Mouse (Mus musculus): Measurements from ENCODE around the gene Fam57a. TPM values are rescaled to one million over a fixed set of nuclear protein-coding genes. Genes with fewer than 3 reads are reported as not detected.
A peak's percentile ranks its signal among the peaks of the same experiment; 100 is the strongest.

Fam57a gene
- 10 to 100 TPM; 20.2 to 22.3 TPM for total RNA-seq (2021)
- long read RNA-seq, transcript Fam57a-201 (5 exons, 2,130 nt): major isoform, 10 of 17 reads
- long read RNA-seq, partial matches to known transcripts: 0 of 17 reads
- long read RNA-seq, other reads (novel, unspliced or antisense): 5 of 17 reads

- DNase-seq (ENCODE audit: low spot score in 2 of 2): peak; percentile 84 to 87
These were observed at the start of gene Fam57a, which contains the start of gene Vps53 for GRCm38 (mm10) chr11:76179495-76180145. Gene Fam57a, plus strand, starts transcription at chr11:76179671. Gene Vps53, minus strand, starts transcription at chr11:76179647.

DNA sequence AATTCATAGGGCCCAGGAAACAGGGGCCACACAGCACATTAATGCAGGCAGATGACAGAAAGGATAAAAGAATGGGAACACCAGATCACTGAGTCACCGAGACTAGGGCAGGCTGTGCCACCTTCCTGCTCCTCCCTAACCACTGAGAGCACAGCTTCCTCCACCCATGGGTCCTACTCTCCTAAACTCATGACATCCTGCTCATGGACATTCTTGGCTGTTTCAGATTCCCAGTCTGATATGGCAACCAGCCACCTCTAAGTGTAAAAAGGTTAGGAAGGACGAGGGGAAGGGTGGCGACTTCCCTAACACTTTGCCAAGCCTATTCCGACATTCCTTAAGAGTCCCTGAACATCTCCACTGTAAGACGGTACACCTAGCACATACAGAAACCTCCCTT, 48.6 kb upstream of the Fam57a start:
- no peak for DNase-seq (ENCODE audit: low spot score in 2 of 2)

DNA sequence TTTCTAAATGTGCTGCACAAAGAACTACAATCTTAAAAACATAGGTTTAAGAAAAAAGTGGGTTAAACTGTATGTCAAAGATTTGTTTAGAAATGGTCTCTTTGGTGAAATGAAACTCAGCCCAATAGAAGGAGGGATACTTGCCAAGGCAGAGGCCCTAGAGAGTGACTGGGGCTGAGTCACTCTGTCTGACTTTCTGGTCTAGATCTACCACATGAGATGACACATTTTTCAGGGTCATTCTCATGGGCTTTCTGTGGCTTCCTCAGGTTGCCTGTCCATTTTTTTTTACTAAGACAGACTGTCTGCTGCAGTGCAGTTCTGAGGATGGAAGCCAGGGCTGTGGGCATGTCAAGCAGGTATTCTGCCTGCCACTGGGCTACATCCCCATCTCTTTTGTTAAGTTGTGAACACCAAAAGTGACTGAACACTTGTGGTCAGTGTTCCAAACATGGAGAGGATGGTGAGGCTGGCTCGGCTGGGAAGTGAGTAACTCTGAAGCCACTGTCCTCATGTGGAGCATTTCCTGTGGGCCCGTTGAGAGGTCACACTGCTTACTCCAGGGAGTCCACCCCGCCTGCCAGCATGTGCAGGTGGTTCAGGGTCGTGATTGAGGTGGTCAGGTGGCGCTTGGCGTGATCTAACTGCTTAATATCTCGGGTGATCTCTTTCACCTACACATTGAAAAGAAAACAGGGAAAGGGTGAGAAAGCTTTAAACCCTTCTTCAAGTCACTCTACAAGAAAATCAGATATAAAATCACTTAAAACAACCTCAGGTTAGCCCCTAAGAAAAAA, 43.6 kb upstream of the Fam57a start:
- no peak for DNase-seq (ENCODE audit: low spot score in 2 of 2)

- DNase-seq (ENCODE audit: low spot score in 2 of 2): no peak
These were observed 41.5 kb upstream of the Fam57a start for GRCm38 (mm10) chr11:76137996-76138395.

- no peak for DNase-seq (ENCODE audit: low spot score in 2 of 2)
These were observed 35.1 kb upstream of the Fam57a start for GRCm38 (mm10) chr11:76144386-76144785.

GRCm38 (mm10) chr11:76145169-76145568, 34.3 kb upstream of the Fam57a start:
- DNase-seq (ENCODE audit: low spot score in 2 of 2): no peak

DNA sequence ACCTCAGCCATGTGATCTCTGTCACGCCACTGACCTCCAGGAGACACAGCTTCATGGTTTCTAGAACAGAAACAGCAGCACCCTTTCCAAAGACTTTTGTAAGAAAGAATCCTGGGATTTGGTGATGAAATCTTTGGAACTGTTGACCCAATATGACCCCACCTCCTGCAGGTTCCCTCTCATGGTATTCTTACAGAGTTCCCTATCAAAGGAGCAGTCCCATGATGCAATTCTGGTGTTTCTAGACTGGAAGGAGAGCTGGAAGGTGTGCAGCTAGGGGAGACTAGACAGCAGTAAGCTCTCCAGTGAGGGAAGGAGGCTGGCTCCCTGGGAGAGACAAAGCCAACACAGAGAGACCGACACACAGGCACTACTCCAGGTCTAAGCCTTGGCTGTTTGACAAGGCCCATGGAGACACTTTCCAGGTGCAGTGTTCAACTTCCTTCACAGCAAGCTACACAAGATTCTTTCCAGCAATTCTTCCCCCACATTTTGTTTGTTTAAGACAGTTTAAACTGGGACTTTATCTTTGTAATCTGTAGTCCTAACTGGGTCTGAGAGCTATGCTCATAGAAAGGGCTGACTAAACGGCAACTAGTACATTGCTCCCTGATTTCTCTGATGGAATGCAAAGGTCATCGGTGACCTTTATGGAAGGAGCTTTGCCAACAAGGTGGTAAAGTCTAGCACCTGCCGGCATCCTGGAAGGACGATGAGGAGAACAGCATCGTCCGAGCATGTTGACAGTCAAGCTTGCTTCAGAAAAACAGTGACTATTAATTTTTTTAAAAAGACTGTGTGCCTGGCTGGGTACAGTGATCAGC, 33.1 kb upstream of the Fam57a start:
- no peak for DNase-seq (ENCODE audit: low spot score in 2 of 2)

DNA sequence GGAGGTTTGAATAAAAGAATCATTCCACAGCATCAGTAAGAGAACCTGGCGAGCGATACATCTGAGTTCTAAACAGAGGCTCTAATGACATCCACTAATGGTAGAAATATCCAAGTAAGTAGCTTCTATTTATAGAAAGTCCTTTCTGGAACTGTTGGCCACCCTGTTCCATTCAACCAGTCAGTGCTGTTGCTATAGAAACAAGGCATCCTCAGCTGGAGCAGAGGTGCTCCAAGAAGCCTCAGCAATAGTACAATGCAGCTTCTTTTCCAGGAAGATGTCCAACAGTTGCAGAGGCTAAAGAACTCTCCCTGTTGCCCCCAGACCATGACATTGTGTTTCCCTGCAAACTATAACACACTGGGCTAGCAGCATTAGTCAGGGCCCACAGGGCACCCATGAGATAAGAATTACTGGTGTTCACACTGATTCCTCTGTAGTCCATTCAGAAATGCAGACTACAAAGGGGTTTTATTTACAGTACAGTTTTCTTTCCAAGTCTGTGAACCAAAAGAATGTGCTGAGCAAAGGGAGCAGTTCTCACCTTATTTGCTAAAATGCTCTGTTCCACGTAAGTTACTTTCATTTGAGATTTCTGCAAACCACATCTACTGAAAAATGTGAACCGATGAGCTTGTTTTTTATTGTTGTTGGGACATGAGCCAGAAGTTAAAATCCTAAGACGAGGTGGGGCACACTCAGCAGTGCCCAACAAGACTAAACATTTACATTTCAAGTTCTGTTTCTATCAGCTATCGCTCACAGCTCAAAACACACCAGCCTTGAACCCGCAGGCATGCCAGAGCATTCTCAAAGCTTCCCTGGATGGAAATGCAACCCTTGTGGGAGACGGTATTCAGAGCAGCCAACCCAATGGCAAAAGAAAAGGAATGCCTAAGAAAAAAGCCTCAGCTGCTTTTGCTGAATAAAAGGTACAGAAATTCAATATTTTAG, 31.1 kb upstream of the Fam57a start:
- DNase-seq (ENCODE audit: low spot score in 2 of 2): no peak

GRCm38 (mm10) chr11:76150980-76151379, 28.5 kb upstream of the Fam57a start:
- no peak for DNase-seq (ENCODE audit: low spot score in 2 of 2)

DNA sequence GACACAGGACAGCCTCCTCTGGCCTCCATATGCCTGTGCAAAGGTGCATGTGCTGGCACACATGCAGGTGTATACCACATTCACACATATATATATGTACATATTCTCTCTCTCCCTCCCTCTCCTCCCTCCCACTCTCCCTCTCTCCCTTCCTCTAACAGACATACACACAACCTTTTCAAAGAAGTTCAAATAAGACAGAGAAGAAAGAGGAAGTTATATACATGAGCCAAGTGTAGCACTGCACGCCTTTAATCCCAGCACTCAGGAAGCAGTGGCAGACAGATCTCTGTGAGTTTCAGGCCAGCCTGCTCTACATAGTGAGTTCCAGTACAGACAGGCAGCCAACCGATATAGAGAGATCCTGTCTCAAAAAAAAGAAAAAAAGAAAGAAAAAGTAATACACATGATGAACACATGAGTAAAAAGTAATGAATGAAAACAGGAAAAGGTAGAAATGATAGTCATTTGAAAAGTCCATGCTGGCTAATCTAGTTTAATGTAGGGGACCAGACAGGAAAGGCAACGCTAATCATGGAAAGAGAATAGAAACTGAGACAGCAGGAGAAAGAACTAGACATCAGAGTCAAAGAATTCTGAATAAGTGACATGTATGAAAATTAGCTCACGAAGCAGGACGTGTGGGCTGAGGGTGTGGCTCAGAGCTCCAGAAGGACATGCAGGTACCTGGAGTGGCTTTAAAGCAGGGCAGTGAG, 26.1 kb upstream of the Fam57a start:
- no peak for DNase-seq (ENCODE audit: low spot score in 2 of 2)

GRCm38 (mm10) chr11:76154200-76154599, 25.3 kb upstream of the Fam57a start:
- no peak for DNase-seq (ENCODE audit: low spot score in 2 of 2)

GRCm38 (mm10) chr11:76154861-76155260, 24.6 kb upstream of the Fam57a start:
- DNase-seq (ENCODE audit: low spot score in 2 of 2): no peak

DNA sequence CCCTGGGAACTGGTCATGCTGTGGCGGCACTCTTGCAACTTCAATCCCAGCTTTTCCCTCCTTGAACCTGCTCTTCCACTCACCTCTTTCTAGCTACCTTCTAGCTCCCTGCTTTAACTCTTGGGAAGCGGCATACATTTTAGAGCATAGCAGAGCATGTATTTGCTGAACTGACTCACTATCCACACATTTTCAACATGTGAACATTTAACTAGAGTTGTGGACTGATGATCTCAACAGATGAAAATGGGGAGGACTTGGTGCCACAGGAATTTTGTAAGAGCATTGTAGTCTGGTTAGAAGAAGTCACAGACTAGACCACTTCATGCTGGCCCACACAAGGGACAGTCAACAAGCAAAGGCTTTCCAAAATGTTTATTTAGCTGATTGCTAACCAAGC, 21.1 kb upstream of the Fam57a start:
- no peak for DNase-seq (ENCODE audit: low spot score in 2 of 2)

DNA sequence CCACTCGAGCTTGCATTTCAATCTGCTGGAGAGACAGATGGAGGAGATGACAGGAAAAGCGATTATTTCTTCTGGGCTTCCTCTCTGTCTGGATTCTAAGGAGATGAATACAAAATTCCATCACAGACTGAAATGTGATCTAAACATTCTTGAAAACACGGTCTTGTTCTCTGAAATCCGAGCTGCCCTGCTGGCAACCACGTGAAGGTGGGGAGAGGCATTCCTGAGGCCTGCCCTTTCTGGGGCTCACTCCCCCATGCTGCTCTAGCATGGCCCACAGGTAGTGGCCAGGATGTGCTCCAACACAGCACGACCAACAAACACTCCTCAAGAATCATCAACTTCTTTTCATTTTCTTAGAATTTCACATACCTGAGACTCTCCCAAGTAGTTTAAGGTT, 19.2 kb upstream of the Fam57a start:
- no peak for DNase-seq (ENCODE audit: low spot score in 2 of 2)

- peak in 1 of 2 experiments; percentile 21 for DNase-seq (ENCODE audit: low spot score in 2 of 2)
These were observed 12.8 kb upstream of the Fam57a start for GRCm38 (mm10) chr11:76166657-76167056.

DNA sequence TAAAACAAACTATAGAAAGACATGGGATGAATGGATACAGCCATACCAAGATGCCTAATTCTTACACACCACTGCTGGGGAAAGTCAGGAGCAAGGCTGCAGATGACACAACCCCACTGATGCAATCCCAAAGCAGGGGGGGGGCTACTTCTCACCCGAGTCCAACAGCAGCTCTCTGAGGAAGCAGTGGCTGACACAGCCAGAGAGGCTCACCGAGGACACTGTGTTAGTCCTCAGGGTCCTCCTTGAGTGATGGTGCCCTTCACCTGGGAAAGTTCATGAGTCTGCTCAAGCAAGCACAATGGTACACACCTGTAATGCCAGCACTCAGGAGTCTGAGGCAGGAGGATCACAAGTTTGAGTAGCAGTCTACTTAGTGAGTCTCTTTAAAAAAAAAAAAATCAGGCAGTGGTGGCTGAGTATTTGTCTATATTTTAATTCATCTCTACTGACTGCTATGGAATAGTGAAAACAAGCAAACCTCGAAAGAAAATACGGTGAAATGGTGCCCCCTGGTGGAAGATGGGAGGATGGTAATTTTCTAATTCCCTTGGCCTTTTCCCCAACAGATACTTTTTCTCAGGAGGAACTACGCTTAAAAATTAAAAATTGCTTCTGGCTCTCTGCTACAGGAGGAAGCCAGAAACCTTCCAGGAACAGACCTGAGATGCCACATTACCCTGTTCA, 12.2 kb upstream of the Fam57a start:
- DNase-seq (ENCODE audit: low spot score in 2 of 2): peak; percentile 82 to 85

- no peak for DNase-seq (ENCODE audit: low spot score in 2 of 2)
These were observed 10.5 kb upstream of the Fam57a start for GRCm38 (mm10) chr11:76168976-76169375.

DNA sequence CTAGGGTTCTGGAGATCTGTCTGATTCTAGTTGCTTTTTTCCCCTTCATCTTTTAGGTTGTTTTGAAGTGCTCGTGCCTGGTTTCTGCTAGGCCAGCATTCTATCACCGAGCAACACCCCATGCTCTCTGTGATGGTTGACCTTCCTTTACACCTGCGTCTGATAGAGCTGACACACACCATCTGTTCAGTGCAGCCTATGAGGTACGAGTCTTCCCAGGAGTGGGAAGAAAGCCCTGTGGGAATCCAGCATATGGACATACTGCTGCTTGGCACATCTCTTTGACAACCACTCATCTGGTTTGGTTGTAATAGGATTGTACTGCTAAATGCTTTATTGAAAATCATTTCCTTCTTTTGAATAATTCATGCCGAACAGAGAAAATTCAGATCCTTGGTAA, 9.3 kb upstream of the Fam57a start:
- DNase-seq (ENCODE audit: low spot score in 2 of 2): no peak

All from layer of hippocampus, postnatal 10 days (tissue).